Mouse (Mus musculus) adrenal gland, adult 2 months (tissue): ENCODE results near the gene Arsa. TPM values are rescaled to one million over a fixed set of nuclear protein-coding genes. Genes with fewer than 3 reads are reported as not detected.
"Not testable (repeated sequence)": the region's sequence is repeated elsewhere in the genome, so short reads cannot be mapped to it uniquely, and the experiment has no call there.

Experiments
- DNase-seq: peaks from one replicate; pipeline ENCODE4 v3.0.0; 2021
- polyA plus RNA-seq: library from polyadenylated mRNA; depleted of rRNA; stranded (reverse); fragments of >200 nt; gene quantifications from 2 replicates; pipeline ENCODE4 v1.2.3, GENCODE M21; 2012
- total RNA-seq, 2 experiments: library from RNA; stranded (reverse); gene quantifications; 2 replicates each; pipeline ENCODE4 v1.2.3; 2021

Gene Arsa
- total and polyA plus RNA-seq, 3 experiments = 16.6 to 57.6 (median 24.5) TPM

GRCm38 (mm10) chr15:89454857-89455256 is 22.4 kb downstream of the Arsa start:
- DNase-seq = no peak

DNA sequence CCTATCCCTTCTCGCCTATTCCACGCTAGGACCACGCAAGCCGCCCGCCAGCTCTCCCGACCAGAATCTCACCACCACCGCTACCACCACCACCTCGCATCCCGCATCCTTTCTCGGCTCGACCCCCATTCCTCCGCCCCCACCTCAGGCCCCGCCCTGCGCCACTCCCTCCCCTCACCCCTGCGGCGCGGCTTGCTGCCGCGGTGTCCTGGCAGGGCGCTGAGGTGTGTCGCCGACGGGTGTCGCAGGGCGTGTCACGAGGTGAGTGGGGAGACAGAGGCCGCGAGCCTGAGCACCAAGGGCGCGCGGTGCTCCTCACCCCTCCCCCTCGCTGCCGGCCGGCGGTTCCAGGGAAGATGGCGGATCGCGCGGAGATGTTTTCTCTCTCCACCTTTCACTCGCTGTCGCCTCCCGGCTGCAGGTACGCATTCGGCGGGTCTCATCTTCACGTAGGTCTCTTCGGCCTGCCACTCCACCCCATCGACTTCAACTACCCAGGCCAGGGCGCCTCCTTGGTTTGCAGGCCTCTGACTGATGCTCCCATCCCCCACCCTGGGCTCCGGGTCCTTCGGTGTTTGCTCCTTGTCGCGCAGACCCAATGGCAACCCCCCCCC is 23.3 kb downstream of the Arsa start, which contains the start of gene Mapk8ip2:
Mapk8ip2 (plus strand) TSS at position 49 of the 614 bp plus-strand sequence.
- no peak for DNase-seq

GRCm38 (mm10) chr15:89452906-89453864 is 24.0 kb downstream of the Arsa start:
- peak; percentile 71 for DNase-seq

DNA sequence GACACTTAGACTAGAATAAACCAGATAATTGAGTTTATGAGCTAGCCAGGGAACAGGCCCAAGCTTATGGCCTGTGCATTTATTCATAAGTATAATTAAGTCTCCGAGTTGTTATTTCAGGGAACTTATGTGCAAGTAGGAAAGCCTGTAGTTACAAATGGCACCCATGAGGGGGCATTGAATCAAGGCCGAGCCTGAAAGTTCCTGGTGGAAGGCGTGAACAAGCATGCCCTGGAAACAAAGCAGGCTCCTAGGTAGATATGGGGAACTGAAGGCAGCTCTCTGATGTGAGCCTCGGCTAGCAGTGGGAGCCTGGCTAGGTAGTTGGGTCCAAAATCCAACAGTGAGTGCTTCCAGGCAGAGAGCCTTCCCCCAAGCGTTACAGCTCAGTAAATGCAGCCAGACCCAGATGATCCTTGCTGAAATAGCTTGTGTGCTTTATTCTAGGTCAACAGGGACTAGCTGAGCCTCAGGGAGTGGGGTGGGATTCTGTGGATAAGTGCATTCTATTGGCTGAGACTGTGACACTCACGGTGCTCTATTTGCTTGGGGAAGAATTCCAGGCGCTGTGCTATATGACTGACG is 34.6 kb downstream of the Arsa start:
- no peak for DNase-seq

DNA sequence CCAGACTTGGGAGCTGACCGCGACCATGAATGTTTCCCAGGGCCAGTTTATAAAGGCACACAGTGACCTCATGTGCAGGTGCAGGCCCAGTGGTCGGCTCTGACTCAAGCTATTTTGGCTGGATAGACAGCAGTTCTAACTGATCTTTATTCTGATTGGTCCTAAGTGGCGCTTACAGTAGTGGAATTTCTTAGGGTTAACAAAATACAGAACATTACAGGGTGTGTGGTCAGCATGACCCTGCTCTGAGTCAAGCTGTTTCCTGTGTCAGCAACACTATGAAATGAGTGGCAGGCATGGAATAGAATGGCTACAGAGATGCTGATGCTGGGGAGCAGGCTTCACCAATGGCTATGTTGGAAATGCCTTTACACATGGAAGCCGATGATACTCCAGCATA is 41.3 kb downstream of the Arsa start:
- DNase-seq = no peak

GRCm38 (mm10) chr15:89434136-89434535 is 43.1 kb downstream of the Arsa start:
- no peak for DNase-seq

DNA sequence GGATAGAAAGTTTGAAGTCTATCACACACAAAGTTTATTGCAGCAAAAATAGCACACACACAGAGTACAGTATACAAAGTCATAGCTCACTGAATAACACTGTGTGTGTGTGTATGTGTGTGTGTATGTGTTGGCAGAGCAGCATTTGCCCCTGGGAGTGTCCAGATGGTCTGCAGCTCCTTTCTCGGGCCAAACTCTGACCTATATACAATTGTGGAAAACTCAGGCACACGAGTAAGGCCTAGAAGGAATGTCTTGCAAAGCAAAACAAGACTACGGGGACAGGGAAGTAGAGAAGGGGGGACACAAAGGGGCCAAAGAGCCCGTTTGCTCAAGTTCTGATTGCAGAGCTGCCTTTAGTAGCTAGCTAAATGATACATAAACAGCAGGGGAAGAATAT is 44.3 kb downstream of the Arsa start:
- no peak for DNase-seq

- DNase-seq = no peak
Observed at GRCm38 (mm10) chr15:89431806-89432205, 45.4 kb downstream of the Arsa start.

- DNase-seq = no peak
Observed at GRCm38 (mm10) chr15:89431271-89431670, 46.0 kb downstream of the Arsa start.

DNA sequence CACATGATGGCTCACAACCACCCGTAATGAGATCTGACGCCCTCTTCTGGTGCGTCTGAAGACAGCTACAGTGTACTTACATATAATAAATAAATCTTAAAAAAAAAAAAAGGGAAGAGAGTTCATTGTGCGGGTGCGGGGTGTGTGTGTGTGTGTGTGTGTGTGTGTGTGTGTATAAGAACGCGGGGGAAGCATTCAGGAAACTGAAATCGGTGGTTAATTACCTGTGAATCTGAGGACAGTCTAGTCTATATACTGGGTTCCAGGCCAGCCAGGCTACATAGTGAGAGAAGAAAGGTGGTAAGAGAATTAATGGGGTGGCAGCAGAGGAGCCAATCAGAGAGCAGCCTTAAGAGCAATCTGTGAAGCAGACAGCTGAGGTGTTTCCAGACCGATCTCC is 46.5 kb downstream of the Arsa start:
- DNase-seq = not testable (repeated sequence)

- DNase-seq = no peak
Observed at GRCm38 (mm10) chr15:89430341-89430740, 46.9 kb downstream of the Arsa start.

DNA sequence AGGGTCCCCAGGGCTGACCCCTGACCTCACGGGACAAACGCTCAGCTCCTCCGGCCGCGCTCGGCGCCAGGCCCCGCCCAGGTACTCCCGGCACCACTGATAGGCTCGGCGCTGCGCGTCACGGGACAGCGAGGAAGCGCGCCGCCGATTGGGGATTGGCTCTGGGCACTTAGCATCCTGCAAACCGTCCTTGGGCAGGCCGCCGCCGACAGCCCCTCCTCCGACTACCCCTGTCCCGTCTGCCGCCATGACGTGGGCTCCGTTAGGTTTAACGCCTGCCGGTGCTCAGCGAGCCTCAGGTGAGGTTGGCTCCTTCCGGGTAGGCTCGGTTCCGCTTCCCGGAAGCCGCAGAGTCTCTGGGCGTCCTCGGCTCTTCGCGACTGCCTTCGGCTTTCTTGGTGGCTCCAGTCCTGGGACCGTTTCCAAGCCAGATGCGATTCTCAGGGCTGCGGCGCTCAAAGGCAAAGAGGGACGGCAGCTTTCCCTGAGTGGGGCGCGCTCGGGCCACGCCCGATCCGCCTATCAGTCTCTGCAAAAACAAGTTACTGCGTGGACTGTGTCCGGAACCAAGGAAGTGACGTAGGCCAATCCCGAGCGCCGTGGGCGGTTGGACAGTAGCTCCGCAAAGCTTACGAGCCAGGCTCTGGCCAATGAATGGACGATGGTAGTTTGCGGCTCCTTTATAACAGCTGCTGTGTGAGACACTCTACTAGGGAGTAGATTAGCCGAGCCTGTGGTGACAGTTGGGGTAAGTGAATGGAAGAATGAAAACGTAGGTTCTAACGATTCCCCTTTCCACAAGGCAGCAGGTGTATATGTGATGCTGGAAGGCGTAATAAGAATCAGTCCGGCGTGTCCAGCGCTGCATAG is 47.6 kb downstream of the Arsa start, which contains the start of the genes C730034F03Rik, Gm44502 and Chkb:
C730034F03Rik (plus strand) TSS at position 238 of the 870 bp plus-strand sequence.
Gm44502 (minus strand) TSS at position 345 of the 870 bp plus-strand sequence.
Chkb (minus strand) TSS at position 557 of the 870 bp plus-strand sequence.
- DNase-seq = peak; percentile 95

GRCm38 (mm10) chr15:89428821-89429351 is 48.3 kb downstream of the Arsa start:
- DNase-seq = no peak

DNA sequence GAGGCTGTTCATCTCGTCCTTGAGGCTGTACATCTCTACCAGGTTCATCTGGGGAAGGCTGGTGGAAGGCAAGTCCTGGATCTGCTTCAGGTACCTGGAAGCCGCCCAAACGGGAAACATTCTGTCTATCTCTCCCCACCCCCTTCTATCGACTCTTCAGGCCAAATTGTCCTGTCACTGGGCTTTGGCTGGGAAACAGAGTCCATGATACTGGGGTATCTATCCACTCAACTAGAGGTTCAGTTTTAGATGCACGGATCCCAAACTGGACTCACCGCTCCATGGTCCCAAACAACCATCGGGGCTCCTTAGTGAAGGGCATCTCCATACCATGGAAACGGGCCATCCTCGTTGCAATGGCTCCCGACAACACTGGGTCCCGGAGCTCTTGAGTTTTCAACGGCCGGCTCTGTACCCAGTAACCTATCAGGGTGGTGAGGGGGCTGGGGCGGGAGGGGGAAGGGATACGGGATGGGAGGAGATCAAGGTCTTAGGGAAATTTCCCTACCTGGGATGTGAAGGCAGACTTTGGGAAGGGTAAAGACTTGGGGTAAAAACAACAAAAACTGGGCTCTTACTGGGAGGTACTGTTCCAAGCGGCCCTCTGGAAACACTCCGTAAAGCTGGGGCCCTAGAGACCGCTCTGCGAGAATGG is 49.0 kb downstream of the Arsa start:
- no peak for DNase-seq

DNA sequence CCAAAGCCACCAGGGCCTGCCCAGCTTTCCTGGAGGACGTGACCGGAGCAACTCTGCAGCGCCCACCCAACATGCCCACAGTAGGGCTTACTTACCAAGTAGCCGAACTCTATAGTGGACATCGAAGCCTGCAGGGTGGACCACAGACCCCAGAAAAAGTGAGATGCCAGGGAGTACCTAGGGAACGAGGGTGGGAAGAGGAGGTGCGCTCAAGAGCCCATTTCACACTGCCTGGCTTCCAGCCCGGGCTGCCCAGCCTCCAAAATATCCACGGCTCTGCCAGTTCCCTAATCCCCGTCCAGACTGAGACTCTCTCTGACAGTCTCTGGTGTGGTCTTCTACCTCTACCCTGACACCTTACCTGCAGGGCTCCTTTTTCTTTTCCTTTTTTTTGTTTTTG is 50.5 kb downstream of the Arsa start:
- DNase-seq = no peak

- DNase-seq = peak; percentile 52
Observed at GRCm38 (mm10) chr15:89425711-89426121, 51.5 kb downstream of the Arsa start, which contains the start of gene Cpt1b. Cpt1b (minus strand) TSS chr15:89425863.

DNA sequence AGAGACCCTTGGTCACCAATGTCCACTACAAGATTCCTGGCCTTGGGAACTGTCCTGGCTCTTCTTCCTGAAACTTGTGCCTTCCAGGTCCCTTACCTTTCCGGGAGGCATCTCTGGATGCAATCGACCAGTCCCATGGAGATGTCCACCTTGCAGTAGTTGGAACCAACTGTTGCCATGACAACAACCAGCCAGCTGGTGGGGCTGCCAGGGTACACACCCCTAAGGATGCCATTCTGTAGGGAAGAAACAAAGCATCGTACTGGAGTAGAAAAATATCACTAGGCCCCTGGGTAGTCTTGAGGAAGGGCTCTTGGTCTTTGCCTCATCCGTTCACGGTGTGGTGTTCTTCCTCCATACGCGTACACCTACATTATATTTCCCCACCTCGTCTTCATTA is 52.6 kb downstream of the Arsa start:
- DNase-seq = no peak
